Mouse (Mus musculus): ENCODE results near the gene Fut9. TPM values are rescaled to one million over a fixed set of nuclear protein-coding genes. Genes with fewer than 3 reads are reported as not detected.

The Fut9 gene
- polyA plus RNA-seq, 1 experiment from 2014 or later, result 10.0 TPM

DNA sequence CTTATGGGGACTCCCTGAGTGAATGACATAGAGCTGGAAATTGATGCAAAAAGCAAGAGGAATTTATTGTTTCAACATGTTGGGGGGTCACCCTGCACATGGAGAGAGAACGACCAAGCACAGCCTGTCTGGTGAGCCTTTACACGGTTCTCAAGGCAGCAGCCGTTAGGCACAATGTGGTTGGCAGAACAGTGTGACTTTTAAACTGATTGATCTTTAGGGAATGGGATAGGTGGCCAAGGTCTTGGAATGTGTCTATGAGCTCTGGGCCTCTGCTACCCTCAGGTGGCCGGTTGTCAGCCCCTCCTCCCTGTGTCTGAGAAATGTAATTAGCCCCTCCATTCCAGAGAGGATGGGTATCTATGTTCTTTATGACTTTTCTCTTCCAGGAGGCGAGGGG is 171.9 kb downstream of the Fut9 start:
- Histone ChIP-seq H3K27ac (ENCODE audit: low read depth, low read length) (peak overlapping the region; percentile 50; the same call in 1 of the 2 replicates), H3K9ac (ENCODE audit: low read length) (no peak overlapping the region), H3K4me2 (ENCODE audit: low read depth, low read length, severe bottlenecking) (no peak overlapping the region), H3K27me3 (ENCODE audit: control insufficient read depth, insufficient read depth, low read length) (no peaks in the 10 kb centered on the region), H3K9me3 (ENCODE audit: control insufficient read depth, low read length) (no peaks in the 10 kb centered on the region), H3K4me3 (ENCODE audit: low read depth, low read length) (no peak overlapping the region), H3K36me3 (ENCODE audit: control insufficient read depth, insufficient read depth, low read length) (no peaks in the 10 kb centered on the region), H3K4me1 (replicated peaks; ENCODE audit: control insufficient read depth, insufficient read depth, low read length) (peaks cover 5% of the 10 kb centered on the region; the same call in 1 of the 2 replicates)
- 39% methylated on average over 5 of the region's 5 CpGs for WGBS
- DNase-seq (ENCODE audit: low spot score) (no peak), ATAC-seq (replicated peaks; ENCODE audit: low FRiP score) (peak; percentile 28)

DNA sequence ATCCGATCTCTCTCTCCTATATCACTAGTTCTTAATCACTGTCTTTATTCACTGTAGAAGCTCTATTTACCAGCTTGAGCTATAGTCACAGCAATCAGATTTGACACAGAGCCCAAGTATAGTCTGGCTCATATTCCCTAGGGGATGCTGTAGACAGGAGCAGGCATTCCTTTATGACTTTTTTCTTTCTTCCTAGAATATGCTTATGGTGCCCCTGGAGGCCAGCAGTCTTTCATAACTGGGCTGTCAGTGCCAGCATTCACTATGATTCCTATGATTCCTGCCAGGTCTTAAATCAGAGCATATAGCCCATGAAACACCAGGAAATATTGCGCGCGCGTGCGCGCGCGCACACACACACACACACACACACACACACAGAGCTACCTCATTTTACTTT is 172.6 kb downstream of the Fut9 start:
- no peaks in the 10 kb centered on the region for H3K27me3 ChIP-seq (ENCODE audit: control insufficient read depth, insufficient read depth, low read length)
- 0 out of 2 replicates have a peak overlapping the region, but pooled peaks have one; percentile 46 for H3K27ac ChIP-seq (ENCODE audit: low read depth, low read length)
- peaks cover 5% of the 10 kb centered on the region; the same call in 1 of the 2 replicates for H3K4me1 ChIP-seq (replicated peaks; ENCODE audit: control insufficient read depth, insufficient read depth, low read length)
- H3K36me3 ChIP-seq (ENCODE audit: control insufficient read depth, insufficient read depth, low read length), result no peaks in the 10 kb centered on the region
- DNase-seq (ENCODE audit: low spot score), result no peak
- ATAC-seq (replicated peaks; ENCODE audit: low FRiP score), result peak; percentile 91
- H3K4me2 ChIP-seq (ENCODE audit: low read depth, low read length, severe bottlenecking), result no peak overlapping the region
- no peak overlapping the region for H3K4me3 ChIP-seq (ENCODE audit: low read depth, low read length)
- no peak overlapping the region for H3K9ac ChIP-seq (ENCODE audit: low read length)
- 74% methylated on average over 9 of the region's 9 CpGs for WGBS
- no peaks in the 10 kb centered on the region for H3K9me3 ChIP-seq (ENCODE audit: control insufficient read depth, low read length)

DNA sequence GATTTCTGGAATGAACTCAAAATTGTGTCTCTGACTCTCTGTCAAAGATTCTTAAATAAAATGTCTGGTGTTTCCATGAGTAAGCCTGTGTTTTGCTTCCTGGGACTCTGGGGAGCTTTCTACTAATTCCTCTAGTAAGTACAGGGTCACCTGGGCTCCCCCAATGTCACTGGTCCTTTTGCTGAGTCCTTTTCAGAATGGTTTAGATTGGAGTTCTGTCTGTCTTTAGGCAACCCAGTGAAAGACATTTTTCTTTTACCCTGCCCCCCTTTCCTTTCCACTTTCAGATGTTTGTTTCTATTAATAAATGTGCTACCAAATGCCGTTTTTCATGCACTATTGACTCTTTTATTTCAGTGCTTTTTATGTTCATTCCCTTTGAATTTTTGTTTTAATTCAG is 173.0 kb downstream of the Fut9 start:
- Histone ChIP-seq H3K9me3 (ENCODE audit: control insufficient read depth, low read length) (no peaks in the 10 kb centered on the region), H3K27me3 (ENCODE audit: control insufficient read depth, insufficient read depth, low read length) (no peaks in the 10 kb centered on the region), H3K4me3 (ENCODE audit: low read depth, low read length) (no peak overlapping the region), H3K27ac (ENCODE audit: low read depth, low read length) (peak overlapping the region; percentile 59), H3K4me1 (replicated peaks; ENCODE audit: control insufficient read depth, insufficient read depth, low read length) (peaks cover 5% of the 10 kb centered on the region; the same call in 1 of the 2 replicates), H3K4me2 (ENCODE audit: low read depth, low read length, severe bottlenecking) (no peak overlapping the region), H3K36me3 (ENCODE audit: control insufficient read depth, insufficient read depth, low read length) (no peaks in the 10 kb centered on the region), H3K9ac (ENCODE audit: low read length) (no peak overlapping the region)
- 14% methylated on average over 1 of the region's 1 CpGs for WGBS
- ATAC-seq (replicated peaks; ENCODE audit: low FRiP score), result peak; percentile 71
- no peak for DNase-seq (ENCODE audit: low spot score)

DNA sequence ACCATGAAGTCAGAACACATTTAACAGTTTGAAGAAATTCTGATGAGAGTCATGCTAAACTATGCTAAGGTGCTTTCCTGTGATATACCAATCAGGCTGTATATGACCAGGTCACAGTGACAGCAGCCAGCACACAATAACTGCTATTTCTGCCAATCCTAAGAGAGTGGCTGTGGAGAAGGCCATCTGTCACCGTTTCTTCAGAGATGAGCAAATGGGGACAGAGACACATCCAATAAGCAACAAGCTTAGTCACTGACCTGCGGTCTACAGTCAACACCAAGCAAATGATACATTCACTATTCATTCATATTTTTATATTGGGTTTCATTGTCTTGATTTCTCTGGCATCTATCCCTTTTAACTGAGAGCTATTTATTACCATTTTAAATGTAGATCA is 176.9 kb downstream of the Fut9 start:
- ATAC-seq (replicated peaks; ENCODE audit: low FRiP score) (no peak), DNase-seq (ENCODE audit: low spot score) (no peak)
- 94% methylated on average over 2 of the region's 2 CpGs for WGBS
- Histone ChIP-seq H3K9me3 (ENCODE audit: control insufficient read depth, low read length) (no peaks in the 10 kb centered on the region), H3K36me3 (ENCODE audit: control insufficient read depth, insufficient read depth, low read length) (no peaks in the 10 kb centered on the region), H3K27ac (ENCODE audit: low read depth, low read length) (no peak overlapping the region), H3K9ac (ENCODE audit: low read length) (no peak overlapping the region), H3K4me1 (replicated peaks; ENCODE audit: control insufficient read depth, insufficient read depth, low read length) (peaks cover 2% of the 10 kb centered on the region; the same call in 1 of the 2 replicates), H3K4me3 (ENCODE audit: low read depth, low read length) (no peak overlapping the region), H3K27me3 (ENCODE audit: control insufficient read depth, insufficient read depth, low read length) (no peaks in the 10 kb centered on the region), H3K4me2 (ENCODE audit: low read depth, low read length, severe bottlenecking) (no peak overlapping the region)

DNA sequence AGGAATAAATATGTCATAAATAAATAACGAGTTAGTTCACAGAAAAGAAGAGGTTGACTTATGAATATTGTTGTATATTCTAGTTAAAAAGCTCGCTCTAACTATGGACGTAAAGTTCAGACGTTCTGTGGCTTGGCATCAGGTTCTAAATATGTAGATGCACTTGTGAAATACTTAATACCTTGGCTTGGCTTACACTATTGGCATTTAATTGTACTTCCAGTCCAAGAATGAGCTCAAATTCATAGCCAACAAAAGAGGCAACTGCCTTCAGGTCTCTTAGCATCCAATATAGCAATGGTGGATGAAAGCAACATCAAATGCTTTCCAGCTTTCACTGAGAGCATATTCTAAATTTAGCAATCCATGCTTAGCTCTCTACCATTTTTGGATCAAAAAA is 182.7 kb downstream of the Fut9 start:
- H3K4me2 ChIP-seq (ENCODE audit: low read depth, low read length, severe bottlenecking), result no peak overlapping the region
- H3K27ac ChIP-seq (ENCODE audit: low read depth, low read length), result no peak overlapping the region
- no peaks in the 10 kb centered on the region for H3K9me3 ChIP-seq (ENCODE audit: control insufficient read depth, low read length)
- WGBS, result 92% methylated on average over 4 of the region's 4 CpGs
- H3K27me3 ChIP-seq (ENCODE audit: control insufficient read depth, insufficient read depth, low read length), result no peaks in the 10 kb centered on the region
- no peak overlapping the region for H3K9ac ChIP-seq (ENCODE audit: low read length)
- no peak overlapping the region for H3K4me3 ChIP-seq (ENCODE audit: low read depth, low read length)
- no peak for DNase-seq (ENCODE audit: low spot score)
- no peaks in the 10 kb centered on the region for H3K4me1 ChIP-seq (replicated peaks; ENCODE audit: control insufficient read depth, insufficient read depth, low read length)
- H3K36me3 ChIP-seq (ENCODE audit: control insufficient read depth, insufficient read depth, low read length), result no peaks in the 10 kb centered on the region
- ATAC-seq (replicated peaks; ENCODE audit: low FRiP score), result no peak

DNA sequence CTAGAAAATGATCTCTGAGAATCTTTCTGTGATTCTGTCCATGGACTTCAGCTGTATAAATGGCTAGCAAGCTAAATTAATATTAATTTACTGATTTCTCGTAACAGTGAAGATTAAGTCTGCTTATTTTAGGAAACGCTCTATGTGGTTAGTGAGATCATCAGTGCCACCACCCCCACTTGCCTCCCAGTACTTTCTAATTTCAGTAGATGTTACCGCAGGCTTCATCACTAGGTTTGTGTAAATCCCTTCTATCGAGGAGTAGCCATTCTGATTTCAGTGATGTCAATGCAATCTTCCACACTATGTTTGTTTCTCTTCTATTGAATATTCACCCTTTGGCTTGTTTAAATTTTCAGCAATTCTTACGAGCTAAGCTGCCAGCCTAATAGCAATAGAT is 186.6 kb downstream of the Fut9 start:
- 91% methylated on average over 5 of the region's 5 CpGs for WGBS
- Histone ChIP-seq H3K36me3 (ENCODE audit: control insufficient read depth, insufficient read depth, low read length) (no peaks in the 10 kb centered on the region), H3K27me3 (ENCODE audit: control insufficient read depth, insufficient read depth, low read length) (no peaks in the 10 kb centered on the region), H3K4me2 (ENCODE audit: low read depth, low read length, severe bottlenecking) (no peak overlapping the region), H3K4me1 (replicated peaks; ENCODE audit: control insufficient read depth, insufficient read depth, low read length) (no peaks in the 10 kb centered on the region), H3K4me3 (ENCODE audit: low read depth, low read length) (no peak overlapping the region), H3K27ac (ENCODE audit: low read depth, low read length) (no peak overlapping the region), H3K9me3 (ENCODE audit: control insufficient read depth, low read length) (no peaks in the 10 kb centered on the region), H3K9ac (ENCODE audit: low read length) (no peak overlapping the region)
- DNase-seq (ENCODE audit: low spot score), result no peak
- ATAC-seq (replicated peaks; ENCODE audit: low FRiP score), result no peak

DNA sequence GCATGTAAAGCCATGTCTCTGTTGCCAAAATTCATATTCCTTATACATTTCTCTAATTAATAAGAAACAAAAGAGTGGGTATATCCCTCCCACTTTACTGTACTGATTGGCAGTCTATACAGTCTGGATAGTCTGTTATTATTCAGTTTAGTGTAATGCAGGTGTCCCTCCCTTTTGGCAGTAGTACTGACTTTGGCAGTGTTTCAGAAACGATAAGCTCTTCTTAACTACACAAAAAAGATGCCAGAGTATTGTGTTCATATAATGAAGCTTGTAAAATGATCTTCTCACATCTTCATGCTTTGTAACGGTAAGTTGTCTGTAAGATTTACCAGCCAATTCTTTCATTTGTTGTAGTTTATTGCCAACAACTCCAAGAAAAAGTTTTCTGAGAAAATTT is 189.6 kb downstream of the Fut9 start:
- Histone ChIP-seq H3K4me3 (ENCODE audit: low read depth, low read length) (no peak overlapping the region), H3K36me3 (ENCODE audit: control insufficient read depth, insufficient read depth, low read length) (no peaks in the 10 kb centered on the region), H3K27me3 (ENCODE audit: control insufficient read depth, insufficient read depth, low read length) (no peaks in the 10 kb centered on the region), H3K27ac (ENCODE audit: low read depth, low read length) (no peak overlapping the region), H3K9ac (ENCODE audit: low read length) (no peak overlapping the region), H3K4me1 (replicated peaks; ENCODE audit: control insufficient read depth, insufficient read depth, low read length) (no peaks in the 10 kb centered on the region), H3K9me3 (ENCODE audit: control insufficient read depth, low read length) (no peaks in the 10 kb centered on the region), H3K4me2 (ENCODE audit: low read depth, low read length, severe bottlenecking) (no peak overlapping the region)
- ATAC-seq (replicated peaks; ENCODE audit: low FRiP score), result no peak
- WGBS, result 82% methylated on average over 2 of the region's 2 CpGs
- no peak for DNase-seq (ENCODE audit: low spot score)

DNA sequence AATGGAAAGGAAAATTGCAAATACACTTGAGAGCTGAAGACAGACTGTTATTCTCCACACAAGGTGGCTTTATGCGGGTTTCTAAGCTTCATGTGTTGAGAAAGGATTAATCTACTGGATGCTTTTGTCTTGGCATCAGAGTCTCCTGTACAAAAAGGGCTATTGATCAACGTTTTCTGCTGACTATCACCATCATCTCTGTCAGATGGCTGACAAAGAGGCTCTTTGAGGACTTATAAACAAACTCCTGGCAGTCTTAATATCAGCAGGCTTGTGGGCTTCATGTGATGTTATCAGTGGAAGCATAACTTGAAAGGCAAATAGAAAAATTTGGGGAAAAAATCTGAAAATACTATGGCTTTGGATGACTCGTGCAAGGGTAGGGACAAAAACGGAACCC is 206.8 kb downstream of the Fut9 start:
- H3K4me2 ChIP-seq (ENCODE audit: low read depth, low read length, severe bottlenecking), result no peak overlapping the region
- no peaks in the 10 kb centered on the region for H3K27me3 ChIP-seq (ENCODE audit: control insufficient read depth, insufficient read depth, low read length)
- no peak overlapping the region for H3K27ac ChIP-seq (ENCODE audit: low read depth, low read length)
- ATAC-seq (replicated peaks; ENCODE audit: low FRiP score), result no peak
- no peaks in the 10 kb centered on the region for H3K36me3 ChIP-seq (ENCODE audit: control insufficient read depth, insufficient read depth, low read length)
- WGBS, result 66% methylated on average over 4 of the region's 4 CpGs
- no peak overlapping the region for H3K4me3 ChIP-seq (ENCODE audit: low read depth, low read length)
- no peaks in the 10 kb centered on the region for H3K4me1 ChIP-seq (replicated peaks; ENCODE audit: control insufficient read depth, insufficient read depth, low read length)
- H3K9me3 ChIP-seq (ENCODE audit: control insufficient read depth, low read length), result no peaks in the 10 kb centered on the region
- DNase-seq (ENCODE audit: low spot score), result no peak
- no peak overlapping the region for H3K9ac ChIP-seq (ENCODE audit: low read length)
